ENCODE assay signal across 11 mouse cellular contexts in genomic region chr9:46309121-46309520, GRCm38 (mm10). TPM values are rescaled to one million over a fixed set of nuclear protein-coding genes. Genes with fewer than 3 reads are reported as not detected.
DNase-seq lines count a peak whose midpoint lies in the region; ATAC-seq and TF ChIP-seq lines count a peak whose summit lies in the region.
"Had no signal": no experiment of that assay in that cellular context is flagged by ENCODE, and none has a peak within 500 bp of the region (broad histone marks: within the 10 kb centered on the region; RNA-seq: fewer than 3 reads in every experiment).

No protein-coding gene starts in this region.

- intact Hi-C loops in left cerebral cortex, postnatal 14 days (cut with DNase I): no loop called here

- TF ChIP-seq CTCF in heart, postnatal 0 days (IDR thresholded peaks at IDR 0.05; ENCODE audit: low read depth): peak; percentile 44

- DNase-seq in heart, postnatal 0 days (ENCODE audit: low spot score): no peak
- no peak for DNase-seq in heart, embryonic 10.5 days (ENCODE audit: low spot score)
- peak; percentile 29 for DNase-seq in neural tube, embryonic 11.5 days (ENCODE audit: low spot score)
- no peak for DNase-seq in neural tube, embryonic 10.5 days (ENCODE audit: extremely low spot score, low spot score)
- peak; percentile 57 for DNase-seq in embryo, embryonic 10.5 days (ENCODE audit: low spot score)
- peak; percentile 67 for DNase-seq in retina, embryonic 14.5 days (ENCODE audit: low spot score)
- no peak for DNase-seq in left cerebral cortex, postnatal 14 days (ENCODE audit: low spot score in 2 of 2)
- DNase-seq in frontal cortex, postnatal 25 days (ENCODE audit: low spot score in 2 of 2): no peak
- DNase-seq: cerebellum, adult 9-11 months; right cerebral cortex, postnatal 25 days had no signal

- ATAC-seq in heart, postnatal 0 days (ENCODE audit: insufficient read depth, low read depth): no peak
- no peak for ATAC-seq in neural tube, embryonic 11.5 days (ENCODE audit: insufficient read depth, low FRiP score, low TSS enrichment)

- no peak overlapping the region for H3K9ac ChIP-seq in heart, postnatal 0 days (replicated peaks; ENCODE audit: low read depth, low read length)
- H3K9ac ChIP-seq in neural tube, embryonic 11.5 days (ENCODE audit: low read length): no peak overlapping the region

- peaks cover 7% of the 10 kb centered on the region; the same call in 1 of the 2 replicates for H3K27me3 ChIP-seq in heart, postnatal 0 days (ENCODE audit: control insufficient read depth, insufficient read depth, low read length)
- peaks cover 13% of the 10 kb centered on the region for H3K27me3 ChIP-seq in heart, embryonic 10.5 days (ENCODE audit: insufficient read depth, poor library complexity, severe bottlenecking)
- no peaks in the 10 kb centered on the region for H3K27me3 ChIP-seq in neural tube, embryonic 11.5 days (ENCODE audit: control insufficient read depth, insufficient read depth, low read length)

- 17% methylated on average over 7 of the region's 7 CpGs for WGBS in heart, postnatal 0 days
- 13% methylated on average over 7 of the region's 7 CpGs for WGBS in heart, embryonic 10.5 days
- WGBS in neural tube, embryonic 11.5 days: 10% methylated on average over 7 of the region's 7 CpGs

- no peaks in the 10 kb centered on the region for H3K9me3 ChIP-seq in heart, postnatal 0 days (replicated peaks; ENCODE audit: control insufficient read depth, low read length)
- H3K9me3 ChIP-seq in heart, embryonic 10.5 days: no peaks in the 10 kb centered on the region
- H3K9me3 ChIP-seq in neural tube, embryonic 11.5 days (ENCODE audit: control insufficient read depth, low read length): no peaks in the 10 kb centered on the region
- H3K9me3 ChIP-seq: megakaryocyte, embryonic 14.5 days had no signal

- H3K4me2 ChIP-seq in heart, postnatal 0 days (ENCODE audit: low read depth, low read length): no peak overlapping the region
- no peak overlapping the region for H3K4me2 ChIP-seq in neural tube, embryonic 11.5 days (ENCODE audit: low read depth)

- no peak for TF ChIP-seq EP300 in heart, postnatal 0 days (IDR thresholded peaks at IDR 0.05; ENCODE audit: low read depth)

- H3K4me1 ChIP-seq in heart, postnatal 0 days (ENCODE audit: control insufficient read depth, insufficient read depth): no peaks in the 10 kb centered on the region
- H3K4me1 ChIP-seq in heart, embryonic 10.5 days: peaks cover 8% of the 10 kb centered on the region; the same call in 1 of the 2 replicates
- H3K4me1 ChIP-seq in neural tube, embryonic 11.5 days (ENCODE audit: control insufficient read depth, insufficient read depth, low read length): peaks cover 4% of the 10 kb centered on the region; the same call in 1 of the 2 replicates

- H3K36me3 ChIP-seq in heart, postnatal 0 days (replicated peaks; ENCODE audit: control insufficient read depth, insufficient read depth, low read length): no peaks in the 10 kb centered on the region
- H3K36me3 ChIP-seq in heart, embryonic 10.5 days: no peaks in the 10 kb centered on the region
- H3K36me3 ChIP-seq in neural tube, embryonic 11.5 days (ENCODE audit: control insufficient read depth, insufficient read depth, low read length): no peaks in the 10 kb centered on the region; the same call in 1 of the 2 replicates

- no peak overlapping the region for H3K4me3 ChIP-seq in heart, postnatal 0 days (ENCODE audit: low read depth, low read length)
- H3K4me3 ChIP-seq in heart, embryonic 10.5 days: no peak overlapping the region
- H3K4me3 ChIP-seq in neural tube, embryonic 11.5 days (ENCODE audit: low read depth, low read length): no peak overlapping the region
- H3K4me3 ChIP-seq: megakaryocyte, embryonic 14.5 days had no signal

- H3K27ac ChIP-seq in heart, postnatal 0 days (ENCODE audit: low read depth): no peak overlapping the region
- H3K27ac ChIP-seq in heart, embryonic 10.5 days: no peak overlapping the region
- no peak overlapping the region for H3K27ac ChIP-seq in neural tube, embryonic 11.5 days (ENCODE audit: low read depth, low read length)

RNA-seq across cellular contexts. Expression of gene 4931429L15Rik, which starts 10.7 kb away (rescaled TPM):
- total RNA-seq in heart, postnatal 0 days (2014; rRNA removed; ENCODE audit: low replicate concordance): not detected in 2 replicates
- polyA plus RNA-seq in heart, postnatal 0 days (2015; fragmentation: Nextera tagmentation; extraction: Ambion mirVana): not detected in 2 replicates
- not detected in 2 replicates for polyA plus RNA-seq in heart, embryonic 10.5 days (2016; fragmentation: Nextera tagmentation; extraction: Ambion mirVana)
- polyA plus RNA-seq in neural tube, embryonic 11.5 days (2014; fragmentation: Nextera tagmentation; extraction: Ambion mirVana): not detected in 2 replicates
- not detected for total RNA-seq in left cerebral cortex, postnatal 14 days (2021)

RNA-seq across cellular contexts. Expression of gene Bud13, which starts 26.3 kb away (rescaled TPM):
- total RNA-seq in heart, postnatal 0 days (2014; rRNA removed; ENCODE audit: low replicate concordance): 12.0 and 14.6 TPM in 2 replicates
- polyA plus RNA-seq in heart, postnatal 0 days (2015; fragmentation: Nextera tagmentation; extraction: Ambion mirVana): 7.6 and 7.9 TPM in 2 replicates
- polyA plus RNA-seq in heart, embryonic 10.5 days (2016; fragmentation: Nextera tagmentation; extraction: Ambion mirVana): 16.8 and 22.8 TPM in 2 replicates
- 26.4 and 28.5 TPM in 2 replicates for polyA plus RNA-seq in neural tube, embryonic 11.5 days (2014; fragmentation: Nextera tagmentation; extraction: Ambion mirVana)
- 10 to 100 TPM in 1 of 2 experiments, 1 to 10 TPM in 1; 9.4 to 11.3 TPM for total RNA-seq in left cerebral cortex, postnatal 14 days (2021)

RNA-seq across cellular contexts. Expression of gene Zpr1, which starts 36.3 kb away (rescaled TPM):
- total RNA-seq in heart, postnatal 0 days (2014; rRNA removed; ENCODE audit: low replicate concordance): 19.3 and 22.2 TPM in 2 replicates
- polyA plus RNA-seq in heart, postnatal 0 days (2015; fragmentation: Nextera tagmentation; extraction: Ambion mirVana): 23.6 and 25.6 TPM in 2 replicates
- polyA plus RNA-seq in heart, embryonic 10.5 days (2016; fragmentation: Nextera tagmentation; extraction: Ambion mirVana): 47.6 and 62.5 TPM in 2 replicates
- polyA plus RNA-seq in neural tube, embryonic 11.5 days (2014; fragmentation: Nextera tagmentation; extraction: Ambion mirVana): 60.3 and 67.6 TPM in 2 replicates
- 10 to 100 TPM; 35.6 to 39.4 TPM for total RNA-seq in left cerebral cortex, postnatal 14 days (2021)

RNA-seq across cellular contexts. Expression of gene Apoa5, which starts 40.7 kb away (rescaled TPM):
- 0.23 and 0.80 TPM in 2 replicates for total RNA-seq in heart, postnatal 0 days (2014; rRNA removed; ENCODE audit: low replicate concordance)
- polyA plus RNA-seq in heart, postnatal 0 days (2015; fragmentation: Nextera tagmentation; extraction: Ambion mirVana): 0.14 TPM in 1 of 2 replicates, not detected in the other
- 0.23 TPM in 1 of 2 replicates, not detected in the other for polyA plus RNA-seq in heart, embryonic 10.5 days (2016; fragmentation: Nextera tagmentation; extraction: Ambion mirVana)
- polyA plus RNA-seq in neural tube, embryonic 11.5 days (2014; fragmentation: Nextera tagmentation; extraction: Ambion mirVana): not detected in 2 replicates
- not detected for total RNA-seq in left cerebral cortex, postnatal 14 days (2021)

Comparison
In these comparisons a context has a peak if more than half of its experiments do, and no peak if none do; other contexts are left out.
1. DNase-seq: peak in neural tube, embryonic 11.5 days (single experiment), embryo, embryonic 10.5 days (single experiment) and retina, embryonic 14.5 days (single experiment); none in heart, postnatal 0 days (single experiment), heart, embryonic 10.5 days (single experiment), neural tube, embryonic 10.5 days (single experiment), left cerebral cortex, postnatal 14 days (0 of 2) and frontal cortex, postnatal 25 days (0 of 2).